Mouse (Mus musculus): ENCODE results near the gene Plet1. TPM values are rescaled to one million over a fixed set of nuclear protein-coding genes. Genes with fewer than 3 reads are reported as not detected.

Gene Plet1
- polyA plus RNA-seq, 1 experiment from 2014 or later, result not detected

- Histone ChIP-seq H3K9ac (replicated peaks) (no peak overlapping the region), H3K27ac (replicated peaks) (no peak overlapping the region), H3K4me2 (replicated peaks) (no peak overlapping the region), H3K36me3 (no peaks in the 10 kb centered on the region), H3K27me3 (no peaks in the 10 kb centered on the region), H3K9me3 (no peaks in the 10 kb centered on the region), H3K4me1 (no peaks in the 10 kb centered on the region), H3K4me3 (no peak overlapping the region)
- WGBS, result 57% methylated on average over 8 of the region's 8 CpGs
- no peak for ATAC-seq (replicated peaks)
Measured at GRCm38 (mm10) chr9:50475745-50476144, 18.6 kb upstream of the Plet1 start.

GRCm38 (mm10) chr9:50476651-50477050 lies 17.7 kb upstream of the Plet1 start:
- WGBS, result 69% methylated on average over 7 of the region's 7 CpGs
- no peaks in the 10 kb centered on the region for H3K36me3 ChIP-seq
- H3K9ac ChIP-seq (replicated peaks), result no peak overlapping the region
- H3K27me3 ChIP-seq, result no peaks in the 10 kb centered on the region
- no peak overlapping the region for H3K4me2 ChIP-seq (replicated peaks)
- H3K4me1 ChIP-seq, result no peaks in the 10 kb centered on the region
- H3K4me3 ChIP-seq, result no peak overlapping the region
- ATAC-seq (replicated peaks), result no peak
- no peak overlapping the region for H3K27ac ChIP-seq (replicated peaks)
- H3K9me3 ChIP-seq, result no peaks in the 10 kb centered on the region

DNA sequence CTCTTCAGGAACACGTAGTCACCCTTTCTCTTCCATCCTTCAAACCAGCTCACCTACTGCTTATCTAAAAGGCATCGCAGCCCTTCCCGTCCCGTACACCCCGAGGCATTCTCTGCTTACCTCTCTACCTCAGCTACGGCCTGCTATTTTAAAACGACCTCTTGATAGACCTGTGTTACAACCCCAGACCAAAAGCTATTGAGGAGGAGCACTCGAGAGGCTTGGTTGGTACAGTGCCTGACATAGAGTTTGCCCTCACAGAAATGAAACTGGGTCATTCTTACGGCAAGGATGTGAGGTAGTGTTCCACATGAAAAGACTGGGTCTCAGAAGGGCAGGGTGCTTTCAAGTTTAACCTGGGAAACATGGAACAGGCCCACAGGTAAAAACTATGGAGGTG lies 17.1 kb upstream of the Plet1 start:
- Histone ChIP-seq H3K36me3 (no peaks in the 10 kb centered on the region), H3K4me2 (replicated peaks) (no peak overlapping the region), H3K4me1 (no peaks in the 10 kb centered on the region), H3K27ac (replicated peaks) (no peak overlapping the region), H3K9me3 (no peaks in the 10 kb centered on the region), H3K9ac (replicated peaks) (no peak overlapping the region), H3K4me3 (no peak overlapping the region), H3K27me3 (no peaks in the 10 kb centered on the region)
- no peak for ATAC-seq (replicated peaks)
- WGBS, result 91% methylated on average over 9 of the region's 9 CpGs

DNA sequence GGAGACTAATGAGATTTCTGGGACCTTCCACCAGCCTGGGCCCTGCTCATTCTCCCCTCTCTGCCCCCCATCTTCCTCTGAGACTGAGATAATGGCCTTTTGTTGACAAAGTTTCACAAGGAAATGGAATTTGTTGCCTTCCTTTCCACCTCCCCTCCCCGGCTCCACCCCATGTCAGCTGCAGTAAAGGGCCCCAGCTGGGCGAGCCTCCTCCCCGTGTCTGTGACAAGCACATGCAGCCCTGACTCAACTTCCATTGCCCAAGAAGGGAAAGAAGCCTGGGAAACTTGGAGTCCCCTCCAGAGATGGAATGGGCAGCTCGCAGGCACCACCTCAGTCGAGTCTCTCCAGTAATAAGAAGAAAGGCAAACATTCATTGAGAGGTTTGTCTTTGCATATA lies 15.5 kb upstream of the Plet1 start:
- Histone ChIP-seq H3K4me2 (replicated peaks) (no peak overlapping the region), H3K9ac (replicated peaks) (no peak overlapping the region), H3K4me3 (no peak overlapping the region), H3K9me3 (no peaks in the 10 kb centered on the region), H3K27ac (replicated peaks) (no peak overlapping the region), H3K27me3 (no peaks in the 10 kb centered on the region), H3K36me3 (no peaks in the 10 kb centered on the region), H3K4me1 (no peaks in the 10 kb centered on the region)
- 18% methylated on average over 5 of the region's 5 CpGs for WGBS
- ATAC-seq (replicated peaks), result no peak

- Histone ChIP-seq H3K9me3 (no peaks in the 10 kb centered on the region), H3K36me3 (no peaks in the 10 kb centered on the region), H3K27ac (replicated peaks) (no peak overlapping the region), H3K4me1 (no peaks in the 10 kb centered on the region), H3K4me2 (replicated peaks) (no peak overlapping the region), H3K27me3 (no peaks in the 10 kb centered on the region), H3K4me3 (no peak overlapping the region), H3K9ac (replicated peaks) (no peak overlapping the region)
- WGBS, result 41% methylated on average over 8 of the region's 8 CpGs
- ATAC-seq (replicated peaks), result no peak
Measured at GRCm38 (mm10) chr9:50479476-50479875, 14.8 kb upstream of the Plet1 start.

- H3K27me3 ChIP-seq, result no peaks in the 10 kb centered on the region
- H3K27ac ChIP-seq (replicated peaks), result no peak overlapping the region
- no peaks in the 10 kb centered on the region for H3K36me3 ChIP-seq
- WGBS, result 86% methylated on average over 8 of the region's 8 CpGs
- H3K4me3 ChIP-seq, result no peak overlapping the region
- no peak overlapping the region for H3K9ac ChIP-seq (replicated peaks)
- H3K4me1 ChIP-seq, result 0 out of 2 replicates have a peak, but pooled peaks cover 3% of the 10 kb centered on the region
- no peaks in the 10 kb centered on the region for H3K9me3 ChIP-seq
- no peak overlapping the region for H3K4me2 ChIP-seq (replicated peaks)
- no peak for ATAC-seq (replicated peaks)
Measured at GRCm38 (mm10) chr9:50482743-50483142, 11.6 kb upstream of the Plet1 start.

- 9% methylated on average over 10 of the region's 10 CpGs for WGBS
- H3K36me3 ChIP-seq, result no peaks in the 10 kb centered on the region
- H3K4me1 ChIP-seq, result 0 out of 2 replicates have a peak, but pooled peaks cover 3% of the 10 kb centered on the region
- H3K27ac ChIP-seq (replicated peaks), result no peak overlapping the region
- ATAC-seq (replicated peaks), result no peak
- no peaks in the 10 kb centered on the region for H3K27me3 ChIP-seq
- H3K4me3 ChIP-seq, result no peak overlapping the region
- no peak overlapping the region for H3K9ac ChIP-seq (replicated peaks)
- no peaks in the 10 kb centered on the region for H3K9me3 ChIP-seq
- H3K4me2 ChIP-seq (replicated peaks), result peak overlapping the region; percentile 11; the same call in 1 of the 2 replicates
Measured at GRCm38 (mm10) chr9:50485521-50485920, 8.8 kb upstream of the Plet1 start.

- H3K9ac ChIP-seq (replicated peaks), result no peak overlapping the region
- no peak overlapping the region for H3K4me2 ChIP-seq (replicated peaks)
- H3K36me3 ChIP-seq, result no peaks in the 10 kb centered on the region
- no peak overlapping the region for H3K27ac ChIP-seq (replicated peaks)
- no peaks in the 10 kb centered on the region for H3K4me1 ChIP-seq
- H3K27me3 ChIP-seq, result no peaks in the 10 kb centered on the region
- H3K9me3 ChIP-seq, result no peaks in the 10 kb centered on the region
- no peak overlapping the region for H3K4me3 ChIP-seq
- ATAC-seq (replicated peaks), result no peak
Measured at GRCm38 (mm10) chr9:50490836-50491235, 3.5 kb upstream of the Plet1 start.

- Histone ChIP-seq H3K27me3 (no peaks in the 10 kb centered on the region), H3K4me1 (no peaks in the 10 kb centered on the region)
Measured at GRCm38 (mm10) chr9:50491531-50492045, 2.7 kb upstream of the Plet1 start.

GRCm38 (mm10) chr9:50493777-50494176 lies 548 bp upstream of the Plet1 start:
- 70% methylated on average over 2 of the region's 2 CpGs for WGBS
- H3K4me3 ChIP-seq, result no peak overlapping the region
- no peak overlapping the region for H3K9ac ChIP-seq (replicated peaks)
- H3K4me1 ChIP-seq, result no peaks in the 10 kb centered on the region
- no peak overlapping the region for H3K27ac ChIP-seq (replicated peaks)
- H3K27me3 ChIP-seq, result no peaks in the 10 kb centered on the region
- no peak for ATAC-seq (replicated peaks)
- no peaks in the 10 kb centered on the region for H3K36me3 ChIP-seq
- no peak overlapping the region for H3K4me2 ChIP-seq (replicated peaks)
- no peaks in the 10 kb centered on the region for H3K9me3 ChIP-seq

More at GRCm38 (mm10) chr9:50491531-50492045, 2.7 kb upstream of the Plet1 start:
- ATAC-seq (replicated peaks), result no peak
- Histone ChIP-seq H3K36me3 (no peaks in the 10 kb centered on the region), H3K27ac (replicated peaks) (no peak overlapping the region), H3K4me2 (replicated peaks) (no peak overlapping the region), H3K9me3 (no peaks in the 10 kb centered on the region), H3K9ac (replicated peaks) (no peak overlapping the region), H3K4me3 (no peak overlapping the region)
- 82% methylated on average over 2 of the region's 2 CpGs for WGBS

GRCm38 (mm10) chr9:50495405-50496150 lies 1.3 kb downstream of the Plet1 start:
- 71% methylated on average over 10 of the region's 10 CpGs for WGBS
- Histone ChIP-seq H3K27me3 (no peaks in the 10 kb centered on the region), H3K36me3 (no peaks in the 10 kb centered on the region), H3K4me2 (replicated peaks) (no peak overlapping the region), H3K27ac (replicated peaks) (no peak overlapping the region), H3K4me3 (no peak overlapping the region), H3K9me3 (no peaks in the 10 kb centered on the region), H3K4me1 (no peaks in the 10 kb centered on the region), H3K9ac (replicated peaks) (no peak overlapping the region)
- no peak for ATAC-seq (replicated peaks)

DNA sequence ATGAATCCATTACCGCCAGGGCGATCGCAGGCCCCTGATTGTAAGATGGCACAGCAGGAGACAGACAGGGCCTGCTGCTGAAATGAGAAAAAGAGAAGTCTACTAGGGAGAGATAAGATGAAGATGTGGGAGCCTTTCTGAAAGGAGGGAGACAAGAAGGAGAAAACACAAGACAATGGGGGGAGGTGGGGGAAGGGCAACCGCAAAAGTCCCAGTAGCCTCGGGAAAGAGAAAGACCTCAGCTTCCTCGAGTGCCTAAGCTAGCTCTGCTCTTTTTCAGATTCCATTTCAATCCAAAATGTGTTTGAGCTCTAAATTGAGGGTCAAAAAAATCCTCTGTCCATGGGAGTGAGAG lies 1.8 kb downstream of the Plet1 start:
- no peak overlapping the region for H3K4me2 ChIP-seq (replicated peaks)
- no peak overlapping the region for H3K9ac ChIP-seq (replicated peaks)
- no peaks in the 10 kb centered on the region for H3K27me3 ChIP-seq
- no peaks in the 10 kb centered on the region for H3K9me3 ChIP-seq
- ATAC-seq (replicated peaks), result no peak
- 30% methylated on average over 6 of the region's 6 CpGs for WGBS
- no peak overlapping the region for H3K27ac ChIP-seq (replicated peaks)
- H3K4me1 ChIP-seq, result no peaks in the 10 kb centered on the region
- H3K4me3 ChIP-seq, result no peak overlapping the region
- H3K36me3 ChIP-seq, result no peaks in the 10 kb centered on the region

DNA sequence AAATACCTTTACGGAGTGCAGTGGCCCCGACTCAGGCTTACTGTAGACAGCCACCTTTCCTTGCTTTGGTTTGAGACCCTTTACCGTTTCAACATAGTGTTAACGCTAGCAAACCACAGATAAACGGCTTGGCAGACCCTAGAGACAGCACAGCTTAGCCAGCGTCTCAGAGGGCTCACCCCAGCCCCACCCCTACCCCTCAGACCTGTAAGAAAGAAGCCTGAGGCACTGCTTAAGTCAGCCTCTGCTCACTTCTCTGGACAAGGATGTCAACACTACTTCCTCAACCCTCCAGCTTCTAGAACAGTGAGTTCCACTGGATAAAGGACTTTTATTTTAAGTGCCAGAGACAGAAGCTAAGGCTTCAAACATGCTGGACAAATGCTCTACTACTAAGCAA lies 2.2 kb downstream of the Plet1 start:
- WGBS, result 22% methylated on average over 6 of the region's 6 CpGs
- no peak for ATAC-seq (replicated peaks)
- Histone ChIP-seq H3K27ac (replicated peaks) (no peak overlapping the region), H3K4me1 (no peaks in the 10 kb centered on the region), H3K9me3 (no peaks in the 10 kb centered on the region), H3K27me3 (no peaks in the 10 kb centered on the region), H3K36me3 (no peaks in the 10 kb centered on the region), H3K4me3 (no peak overlapping the region), H3K4me2 (replicated peaks) (no peak overlapping the region), H3K9ac (replicated peaks) (no peak overlapping the region)
